Mouse (Mus musculus) neural tube, embryonic 14.5 days (tissue): ENCODE data around the gene Ebpl. TPM values are rescaled to one million over a fixed set of nuclear protein-coding genes. Genes with fewer than 3 reads are reported as not detected.

Experiments
- ATAC-seq: fragments of 200-750 bp; cut with Nextera tagmentation; 2 replicates; pipeline ENCODE4 v1.8.0; 2017; ENCODE audit warnings: low read depth, mild to moderate bottlenecking, moderate TSS enrichment, moderate library complexity
- H3K27ac ChIP-seq: fragments of 300-500 bp; sonication (generic); 2 replicates; pipeline ENCODE4 v1.5.1; 2014; ENCODE audit warnings: low read depth, mild to moderate bottlenecking, control low read depth, low read length, moderate library complexity, mixed read lengths
- H3K27me3 ChIP-seq: fragments of 300-500 bp; sonication (generic); 2 replicates; pipeline ENCODE4 v1.6.1; 2014; ENCODE audit warnings: low read length; ENCODE audit not compliant: control insufficient read depth, insufficient read depth
- H3K36me3 ChIP-seq: fragments of 300-500 bp; sonication (generic); 2 replicates; pipeline ENCODE4 v1.6.1; 2014; ENCODE audit warnings: low read length, mixed read lengths; ENCODE audit not compliant: control insufficient read depth, insufficient read depth
- H3K4me1 ChIP-seq: fragments of 300-500 bp; sonication (generic); 2 replicates; pipeline ENCODE4 v1.6.1; 2014; ENCODE audit warnings: low read length; ENCODE audit not compliant: control insufficient read depth, insufficient read depth
- H3K4me2 ChIP-seq: fragments of 300-500 bp; sonication (generic); 2 replicates; pipeline ENCODE4 v1.6.1; 2014; ENCODE audit warnings: mild to moderate bottlenecking, low read depth, low read length, control low read depth
- H3K4me3 ChIP-seq: fragments of 300-500 bp; sonication (generic); 2 replicates; pipeline ENCODE4 v1.5.1; 2014; ENCODE audit warnings: low read depth, low read length, control low read depth, mixed read lengths
- H3K9ac ChIP-seq: fragments of 300-500 bp; sonication (generic); replicated peaks from 2 replicates; pipeline ENCODE4 v1.6.1; 2014; ENCODE audit warnings: low read depth, mild to moderate bottlenecking, control low read depth, low read length, mixed read lengths
- H3K9me3 ChIP-seq: fragments of 300-500 bp; sonication (generic); 2 replicates; pipeline ENCODE4 v1.6.1; 2016; ENCODE audit warnings: low read length; ENCODE audit not compliant: control insufficient read depth
- WGBS: fragments of 180-500 bp; shearing (Covaris S2); extraction: QIAGEN DNeasy Blood & Tissue Kit; methylation state at CpG from one replicate; pipeline ENCODE4 v1.1.7; 2014; 5-methylcytosine and 5-hydroxymethylcytosine counted together
- polyA plus RNA-seq: library from polyadenylated mRNA; unstranded; fragments of >200 nt; fragmentation: Nextera tagmentation; extraction: Ambion mirVana; gene quantifications from 2 replicates; pipeline ENCODE4 v1.2.1, GENCODE M21; 2014

The Ebpl gene
- polyA plus RNA-seq, result 10.9 and 11.1 TPM in 2 replicates

DNA sequence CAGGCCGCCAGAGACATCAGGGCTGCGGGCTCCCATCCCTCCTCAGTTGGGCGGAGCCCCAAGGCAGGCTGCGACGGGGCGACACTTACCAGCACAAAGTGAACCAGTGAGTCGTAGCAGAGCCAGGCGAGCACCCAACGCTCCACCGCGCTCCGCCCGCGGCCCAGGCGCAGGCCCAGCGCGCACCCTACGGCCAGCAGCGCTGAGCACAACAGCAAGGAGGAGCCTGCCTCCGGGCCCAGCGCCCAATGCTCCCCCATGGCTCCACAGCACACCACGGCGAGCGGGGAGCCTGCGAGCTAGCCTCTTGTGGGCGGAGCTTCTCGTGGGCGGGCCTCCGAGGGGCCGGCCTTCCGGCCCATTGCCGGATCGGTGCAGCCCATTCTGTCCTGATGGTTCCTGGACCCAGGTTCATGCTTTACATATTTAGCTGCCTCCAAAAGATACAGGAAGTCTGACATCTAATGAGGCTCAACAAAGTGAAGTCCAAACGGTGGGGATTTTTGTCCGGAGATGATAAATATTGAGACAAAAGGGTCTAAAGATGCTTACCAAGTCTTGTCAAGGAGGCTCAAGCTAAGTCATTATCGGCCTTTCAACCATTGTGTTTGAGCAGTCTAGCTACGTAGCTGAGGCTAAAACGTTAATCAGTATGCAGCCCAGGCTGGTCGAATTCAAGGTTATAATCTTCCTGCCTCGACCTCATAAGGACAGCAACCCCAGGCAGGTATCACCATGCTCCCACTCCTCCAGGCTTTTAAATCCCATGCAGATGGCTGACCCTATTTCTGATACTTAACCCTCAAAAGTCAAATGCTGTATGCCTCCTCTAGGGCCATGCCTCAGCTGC lies at the start of gene Ebpl:
Ebpl (minus strand) TSS at position 309 of the 850 bp plus-strand sequence.
- no peaks in the 10 kb centered on the region for H3K9me3 ChIP-seq
- peak within 1 kb of the TSS; percentile 55 for H3K4me2 ChIP-seq
- H3K4me3 ChIP-seq, result peak within 1 kb of the TSS; percentile 42
- no peaks in the 10 kb centered on the region for H3K27me3 ChIP-seq
- peak; percentile 97 for ATAC-seq
- peak within 1 kb of the TSS; percentile 54 for H3K9ac ChIP-seq
- peak within 1 kb of the TSS; percentile 41 for H3K27ac ChIP-seq
- H3K36me3 ChIP-seq, result peaks cover 1% of the 10 kb centered on the region; the same call in 1 of the 2 replicates
- 1% methylated on average over 40 of the region's 40 CpGs for WGBS
- H3K4me1 ChIP-seq, result 0 out of 2 replicates have a peak, but pooled peaks cover 3% of the 10 kb centered on the region

DNA sequence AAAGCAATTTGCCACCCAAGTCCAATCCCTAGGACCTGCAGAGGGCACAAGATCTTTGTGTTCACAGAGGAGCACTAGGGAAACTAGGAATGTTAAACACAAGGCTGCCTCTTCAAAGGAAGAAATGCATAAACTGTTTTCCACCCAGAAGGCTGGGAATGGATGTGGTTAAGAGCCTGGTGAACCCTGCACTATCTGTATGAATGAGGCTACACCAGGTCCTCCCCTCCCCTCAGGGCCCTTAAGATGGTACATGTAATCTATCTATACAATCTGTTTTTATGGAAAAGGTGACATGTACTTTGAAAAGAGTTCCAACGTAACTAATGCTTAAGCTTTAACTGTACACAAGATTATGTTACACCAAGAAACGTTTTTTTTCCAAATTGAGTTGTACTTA lies 49.8 kb upstream of the Ebpl start:
- no peak overlapping the region for H3K27ac ChIP-seq
- H3K4me1 ChIP-seq, result peaks cover 9% of the 10 kb centered on the region; the same call in 1 of the 2 replicates
- no peaks in the 10 kb centered on the region for H3K36me3 ChIP-seq
- no peak overlapping the region for H3K4me3 ChIP-seq
- H3K9ac ChIP-seq, result no peak overlapping the region
- no peak overlapping the region for H3K4me2 ChIP-seq
- 80% methylated on average over 2 of the region's 2 CpGs for WGBS
- H3K9me3 ChIP-seq, result no peaks in the 10 kb centered on the region
- ATAC-seq, result no peak
- no peaks in the 10 kb centered on the region for H3K27me3 ChIP-seq

DNA sequence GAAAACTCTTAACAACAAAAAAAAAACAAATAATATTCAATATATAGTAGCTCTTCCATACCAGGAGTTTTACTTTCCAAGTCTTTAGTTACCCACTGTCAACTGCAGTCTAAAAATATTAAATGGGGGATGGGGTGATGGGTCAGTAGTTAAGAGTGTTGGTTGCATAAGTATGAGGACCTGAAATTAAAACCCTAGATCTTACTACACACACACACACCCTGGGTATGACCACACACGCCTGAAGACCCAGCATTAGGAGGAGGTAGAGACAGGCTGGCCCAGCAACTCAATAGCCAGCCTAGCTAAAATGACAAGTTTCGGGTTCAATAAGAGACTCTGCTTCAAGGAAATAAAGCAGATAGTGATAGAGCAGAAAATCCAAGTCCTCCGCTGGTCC lies 46.8 kb upstream of the Ebpl start:
- Histone ChIP-seq H3K9ac (no peak overlapping the region), H3K27ac (no peak overlapping the region), H3K36me3 (no peaks in the 10 kb centered on the region), H3K27me3 (no peaks in the 10 kb centered on the region), H3K4me1 (no peaks in the 10 kb centered on the region), H3K9me3 (no peaks in the 10 kb centered on the region), H3K4me3 (no peak overlapping the region), H3K4me2 (no peak overlapping the region)
- no peak for ATAC-seq
- 96% methylated on average over 3 of the region's 3 CpGs for WGBS

DNA sequence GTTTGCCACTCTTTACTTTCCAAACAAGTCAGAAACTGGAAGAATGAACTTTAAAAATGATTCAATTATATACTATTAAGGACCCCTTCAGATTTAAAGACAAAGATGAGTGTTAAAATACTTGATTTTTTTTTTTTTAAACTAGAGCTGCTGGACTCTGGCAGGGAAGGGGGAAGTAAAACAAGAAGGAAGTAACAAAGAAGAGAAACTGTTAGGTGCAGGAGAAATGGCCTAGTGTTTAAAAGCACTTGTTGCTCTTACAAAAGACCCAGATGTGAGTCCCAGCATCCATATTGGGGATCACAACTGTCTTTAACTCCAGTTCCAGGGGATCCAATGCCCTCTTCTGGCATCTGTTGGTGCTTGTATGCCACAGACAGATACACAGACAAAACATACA lies 45.5 kb upstream of the Ebpl start:
- no peak for ATAC-seq
- no peaks in the 10 kb centered on the region for H3K4me1 ChIP-seq
- H3K9me3 ChIP-seq, result no peaks in the 10 kb centered on the region
- no peak overlapping the region for H3K9ac ChIP-seq
- no peaks in the 10 kb centered on the region for H3K36me3 ChIP-seq
- no peak overlapping the region for H3K27ac ChIP-seq
- no peaks in the 10 kb centered on the region for H3K27me3 ChIP-seq
- H3K4me2 ChIP-seq, result no peak overlapping the region
- no peak overlapping the region for H3K4me3 ChIP-seq

DNA sequence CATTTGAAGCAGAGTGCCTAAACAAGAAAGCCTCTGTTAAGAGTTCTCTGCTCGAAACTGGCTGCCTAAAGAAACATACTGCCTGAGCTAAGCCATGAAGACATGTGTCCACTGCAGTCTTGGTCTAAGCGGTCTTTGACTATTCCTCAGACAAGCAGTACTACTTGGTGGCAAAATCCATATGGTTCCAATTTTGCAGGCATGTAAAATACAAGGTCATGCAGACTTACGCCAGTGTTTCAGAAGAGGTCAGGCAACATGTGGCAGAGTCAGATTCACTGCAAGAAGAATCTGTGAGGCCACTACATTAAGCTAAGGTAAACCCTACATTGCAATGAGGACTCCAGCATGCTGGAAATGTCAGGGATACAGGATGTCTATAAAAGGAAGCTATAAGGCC lies 44.7 kb upstream of the Ebpl start:
- H3K9me3 ChIP-seq, result no peaks in the 10 kb centered on the region
- H3K27me3 ChIP-seq, result no peaks in the 10 kb centered on the region
- ATAC-seq, result no peak

DNA sequence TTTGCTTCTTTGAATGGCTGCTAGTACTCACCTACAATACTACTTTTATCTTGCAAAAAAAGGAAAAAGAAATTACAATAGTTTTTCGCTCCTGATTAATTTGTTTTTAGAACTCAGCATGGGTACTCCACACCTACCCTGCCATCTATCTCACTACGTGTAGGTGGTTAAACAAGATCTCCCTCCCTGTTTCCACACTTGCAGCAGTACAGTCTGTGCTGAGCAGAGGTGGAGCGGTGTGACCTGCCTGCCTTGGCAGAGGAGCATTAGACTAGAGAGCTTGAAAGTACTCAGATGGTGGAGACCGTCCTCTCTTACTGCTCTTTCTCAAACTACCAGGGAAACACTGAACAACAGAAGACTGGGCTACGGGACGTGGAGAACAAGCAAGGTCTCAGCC lies 34.5 kb upstream of the Ebpl start:
- H3K9ac ChIP-seq, result no peak overlapping the region
- H3K4me3 ChIP-seq, result no peak overlapping the region
- 86% methylated on average over 6 of the region's 6 CpGs for WGBS
- ATAC-seq, result no peak
- H3K4me2 ChIP-seq, result no peak overlapping the region
- H3K9me3 ChIP-seq, result no peaks in the 10 kb centered on the region
- no peak overlapping the region for H3K27ac ChIP-seq
- H3K36me3 ChIP-seq, result peaks cover 11% of the 10 kb centered on the region
- no peaks in the 10 kb centered on the region for H3K4me1 ChIP-seq
- H3K27me3 ChIP-seq, result no peaks in the 10 kb centered on the region

More for the DNA sequence above, 44.7 kb upstream of the Ebpl start:
- Histone ChIP-seq H3K27ac (no peak overlapping the region), H3K9ac (no peak overlapping the region), H3K4me2 (no peak overlapping the region), H3K4me3 (no peak overlapping the region), H3K4me1 (no peaks in the 10 kb centered on the region), H3K36me3 (no peaks in the 10 kb centered on the region)
- 89% methylated on average over 3 of the region's 3 CpGs for WGBS

DNA sequence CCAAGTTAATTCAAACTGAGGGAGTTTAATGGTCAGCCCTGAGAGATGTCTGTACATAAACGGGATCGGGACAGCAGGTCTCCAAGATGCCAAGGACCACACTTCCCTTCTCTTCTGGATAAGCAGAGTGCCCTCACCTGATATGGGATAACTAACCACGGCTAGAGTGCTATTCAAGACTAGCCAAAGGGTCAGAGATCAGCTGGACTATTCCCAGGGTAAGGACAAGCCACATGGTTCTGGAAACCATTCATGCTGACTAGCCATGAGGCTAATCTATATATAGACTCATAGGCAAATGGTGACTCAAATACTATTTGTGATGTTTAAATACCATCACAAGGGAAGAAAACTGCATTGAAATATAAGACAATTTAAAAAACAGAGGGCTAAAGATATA lies 30.3 kb upstream of the Ebpl start:
- Histone ChIP-seq H3K4me1 (no peaks in the 10 kb centered on the region), H3K36me3 (peaks cover 8% of the 10 kb centered on the region; the same call in 1 of the 2 replicates), H3K27me3 (no peaks in the 10 kb centered on the region), H3K9me3 (no peaks in the 10 kb centered on the region), H3K4me2 (no peak overlapping the region), H3K27ac (no peak overlapping the region), H3K9ac (no peak overlapping the region), H3K4me3 (no peak overlapping the region)
- no peak for ATAC-seq
- 89% methylated on average over 3 of the region's 3 CpGs for WGBS

DNA sequence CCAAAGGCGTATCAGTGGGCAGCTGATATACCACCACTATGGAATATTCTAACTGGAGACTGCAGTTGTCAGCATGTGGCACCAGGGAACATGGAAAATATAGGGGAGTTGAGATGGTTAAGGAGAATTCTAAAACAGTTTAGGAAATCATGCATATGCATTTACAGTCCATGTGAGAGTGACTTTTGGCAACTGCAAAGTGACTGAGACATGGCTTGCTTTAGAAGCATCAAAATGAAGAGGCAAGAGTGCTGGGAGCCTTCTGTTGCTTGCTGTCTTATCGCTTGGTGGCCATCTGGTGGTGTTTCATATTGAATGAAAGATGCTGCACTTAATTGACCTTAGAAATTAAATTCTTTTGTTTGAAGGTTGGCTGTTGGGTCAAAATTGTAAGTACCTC lies 7.1 kb upstream of the Ebpl start:
- no peaks in the 10 kb centered on the region for H3K27me3 ChIP-seq
- peaks cover 34% of the 10 kb centered on the region for H3K36me3 ChIP-seq
- H3K9me3 ChIP-seq, result no peaks in the 10 kb centered on the region
- no peak overlapping the region for H3K27ac ChIP-seq
- H3K9ac ChIP-seq, result no peak overlapping the region
- WGBS, result 85% methylated on average over 2 of the region's 2 CpGs
- no peak for ATAC-seq
- H3K4me1 ChIP-seq, result no peaks in the 10 kb centered on the region
- no peak overlapping the region for H3K4me3 ChIP-seq
- no peak overlapping the region for H3K4me2 ChIP-seq

DNA sequence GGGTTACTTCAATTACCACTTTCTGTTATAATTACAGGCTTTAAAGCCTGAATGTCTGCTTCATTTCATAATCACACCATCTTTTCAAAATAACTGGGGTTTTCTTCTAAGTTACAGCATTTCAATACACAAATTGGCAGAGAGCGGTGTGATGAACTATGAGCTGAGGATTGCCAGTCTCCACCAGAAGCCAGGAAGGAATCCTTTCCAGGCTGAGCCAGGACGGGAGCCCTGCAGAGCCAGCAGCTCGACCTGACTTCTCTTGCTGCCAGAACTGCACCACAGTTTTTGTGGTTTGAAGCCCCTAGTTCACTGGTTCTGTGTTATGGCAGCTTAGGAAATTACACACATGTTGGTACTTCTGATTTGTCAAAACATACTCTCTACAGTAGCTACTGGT lies 4.4 kb upstream of the Ebpl start:
- peaks cover 15% of the 10 kb centered on the region for H3K36me3 ChIP-seq
- H3K4me3 ChIP-seq, result no peak overlapping the region
- no peaks in the 10 kb centered on the region for H3K27me3 ChIP-seq
- H3K27ac ChIP-seq, result no peak overlapping the region
- H3K9ac ChIP-seq, result no peak overlapping the region
- H3K4me1 ChIP-seq, result 0 out of 2 replicates have a peak, but pooled peaks cover 3% of the 10 kb centered on the region
- H3K4me2 ChIP-seq, result no peak overlapping the region
- no peaks in the 10 kb centered on the region for H3K9me3 ChIP-seq
- ATAC-seq, result no peak
- 92% methylated on average over 3 of the region's 3 CpGs for WGBS
